Mouse (Mus musculus) neural tube, embryonic 14.5 days (tissue): ENCODE measurements around the gene Ccdc92b. TPM values are rescaled to one million over a fixed set of nuclear protein-coding genes. Genes with fewer than 3 reads are reported as not detected.

Source experiments
- ATAC-seq: fragments of 200-750 bp; cut with Nextera tagmentation; 2 replicates; pipeline ENCODE4 v1.8.0; 2017; ENCODE audit warnings: low read depth, mild to moderate bottlenecking, moderate TSS enrichment, moderate library complexity
- H3K27ac ChIP-seq: fragments of 300-500 bp; sonication (generic); 2 replicates; pipeline ENCODE4 v1.5.1; 2014; ENCODE audit warnings: low read depth, mild to moderate bottlenecking, control low read depth, low read length, moderate library complexity, mixed read lengths
- H3K27me3 ChIP-seq: fragments of 300-500 bp; sonication (generic); 2 replicates; pipeline ENCODE4 v1.6.1; 2014; ENCODE audit warnings: low read length; ENCODE audit not compliant: control insufficient read depth, insufficient read depth
- H3K36me3 ChIP-seq: fragments of 300-500 bp; sonication (generic); 2 replicates; pipeline ENCODE4 v1.6.1; 2014; ENCODE audit warnings: low read length, mixed read lengths; ENCODE audit not compliant: control insufficient read depth, insufficient read depth
- H3K4me1 ChIP-seq: fragments of 300-500 bp; sonication (generic); 2 replicates; pipeline ENCODE4 v1.6.1; 2014; ENCODE audit warnings: low read length; ENCODE audit not compliant: control insufficient read depth, insufficient read depth
- H3K4me2 ChIP-seq: fragments of 300-500 bp; sonication (generic); 2 replicates; pipeline ENCODE4 v1.6.1; 2014; ENCODE audit warnings: mild to moderate bottlenecking, low read depth, low read length, control low read depth
- H3K4me3 ChIP-seq: fragments of 300-500 bp; sonication (generic); 2 replicates; pipeline ENCODE4 v1.5.1; 2014; ENCODE audit warnings: low read depth, low read length, control low read depth, mixed read lengths
- H3K9ac ChIP-seq: fragments of 300-500 bp; sonication (generic); replicated peaks from 2 replicates; pipeline ENCODE4 v1.6.1; 2014; ENCODE audit warnings: low read depth, mild to moderate bottlenecking, control low read depth, low read length, mixed read lengths
- H3K9me3 ChIP-seq: fragments of 300-500 bp; sonication (generic); 2 replicates; pipeline ENCODE4 v1.6.1; 2016; ENCODE audit warnings: low read length; ENCODE audit not compliant: control insufficient read depth
- WGBS: fragments of 180-500 bp; shearing (Covaris S2); extraction: QIAGEN DNeasy Blood & Tissue Kit; methylation state at CpG from one replicate; pipeline ENCODE4 v1.1.7; 2014; 5-methylcytosine and 5-hydroxymethylcytosine counted together
- polyA plus RNA-seq: library from polyadenylated mRNA; unstranded; fragments of >200 nt; fragmentation: Nextera tagmentation; extraction: Ambion mirVana; gene quantifications from 2 replicates; pipeline ENCODE4 v1.2.1, GENCODE M21; 2014

Gene Ccdc92b
- polyA plus RNA-seq, 1 experiment from 2014 or later: 4.1 TPM

DNA sequence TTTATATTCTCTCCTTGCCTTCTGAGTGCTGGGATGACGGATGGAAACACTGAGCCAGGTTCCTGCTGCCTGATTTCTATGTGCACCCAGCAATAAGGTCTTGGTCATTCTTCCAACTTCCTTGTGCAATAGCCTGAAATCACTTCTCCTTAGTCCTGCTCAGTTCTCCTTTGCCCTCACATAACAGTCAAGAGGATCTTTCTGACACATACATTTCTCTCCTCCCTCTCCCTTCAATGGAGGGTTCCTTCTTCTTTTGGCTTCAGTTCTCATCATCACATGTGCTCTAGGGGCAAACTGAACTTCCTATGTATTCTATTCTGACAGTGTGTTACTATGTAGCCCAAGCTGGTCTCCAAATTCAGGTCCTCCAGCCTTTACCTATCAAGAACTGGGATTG, 28.6 kb downstream of the Ccdc92b start:
- Histone ChIP-seq H3K27me3 (no peaks in the 10 kb centered on the region), H3K27ac (no peak overlapping the region), H3K36me3 (no peaks in the 10 kb centered on the region), H3K4me3 (no peak overlapping the region), H3K4me1 (peaks cover 28% of the 10 kb centered on the region), H3K9me3 (no peaks in the 10 kb centered on the region), H3K9ac (no peak overlapping the region), H3K4me2 (no peak overlapping the region)
- no peak for ATAC-seq
- WGBS: 83% methylated on average over 1 of the region's 1 CpGs

DNA sequence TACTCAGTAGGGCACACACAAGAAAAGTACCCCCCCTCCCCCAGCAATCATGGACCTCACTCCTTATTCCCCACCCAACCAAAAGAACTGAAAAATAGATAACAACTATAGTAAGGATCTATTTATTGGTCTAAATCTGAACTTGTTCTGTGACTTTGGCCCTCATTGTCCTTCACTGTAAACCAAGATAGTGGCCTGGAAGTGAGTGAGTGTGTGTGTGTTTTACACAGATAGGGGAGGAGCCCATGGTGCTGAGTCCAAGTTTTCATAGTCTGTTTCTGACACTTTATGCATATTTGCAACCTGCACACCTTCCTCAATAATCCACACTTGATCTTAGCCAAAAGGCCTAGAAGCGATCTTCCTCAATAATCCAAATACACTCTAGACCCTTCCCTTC, 29.3 kb downstream of the Ccdc92b start:
- H3K9me3 ChIP-seq: no peaks in the 10 kb centered on the region
- 4% methylated on average over 1 of the region's 1 CpGs for WGBS
- no peaks in the 10 kb centered on the region for H3K36me3 ChIP-seq
- H3K27ac ChIP-seq: peak overlapping the region; percentile 40
- peaks cover 35% of the 10 kb centered on the region for H3K4me1 ChIP-seq
- peak overlapping the region; percentile 93 for H3K4me3 ChIP-seq
- peak; percentile 22; the same call in 1 of the 2 replicates for ATAC-seq
- peak overlapping the region; percentile 88 for H3K9ac ChIP-seq
- peak overlapping the region; percentile 92 for H3K4me2 ChIP-seq
- no peaks in the 10 kb centered on the region for H3K27me3 ChIP-seq

DNA sequence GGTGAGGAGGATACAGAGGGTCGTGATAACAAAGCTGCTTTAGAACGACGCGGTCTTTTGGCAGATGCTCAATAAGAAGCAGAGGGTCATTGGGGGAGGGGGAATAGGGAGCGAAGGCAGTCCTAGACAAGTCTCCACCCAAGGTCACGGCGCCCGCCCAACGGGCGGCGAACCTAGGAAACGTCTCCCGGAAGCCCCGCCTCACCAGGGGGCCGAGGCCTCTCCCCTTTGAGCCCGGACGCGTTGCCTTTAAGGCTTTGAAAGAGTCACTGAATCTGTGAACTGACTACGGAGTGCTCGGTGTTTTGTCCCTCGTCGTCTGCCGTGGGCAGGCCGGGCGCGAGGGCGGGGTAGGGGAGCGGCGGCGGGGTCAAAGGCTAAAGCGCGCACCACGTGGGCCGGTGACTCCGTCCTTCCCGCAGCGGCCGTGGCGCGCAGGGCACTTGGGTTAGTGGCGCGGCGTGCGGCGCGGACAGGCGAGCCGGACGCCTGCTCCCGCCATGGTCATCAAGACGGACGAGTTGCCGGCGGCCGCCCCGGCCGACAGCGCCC, 29.8 kb downstream of the Ccdc92b start, which contains the start of gene Cluh:
TSS of gene Cluh (plus strand) at position 401 of the 552 bp plus-strand sequence.
- WGBS: under 1% methylated on average over 50 of the region's 58 CpGs
- H3K4me1 ChIP-seq: peaks cover 36% of the 10 kb centered on the region
- ATAC-seq: peak; percentile 91

DNA sequence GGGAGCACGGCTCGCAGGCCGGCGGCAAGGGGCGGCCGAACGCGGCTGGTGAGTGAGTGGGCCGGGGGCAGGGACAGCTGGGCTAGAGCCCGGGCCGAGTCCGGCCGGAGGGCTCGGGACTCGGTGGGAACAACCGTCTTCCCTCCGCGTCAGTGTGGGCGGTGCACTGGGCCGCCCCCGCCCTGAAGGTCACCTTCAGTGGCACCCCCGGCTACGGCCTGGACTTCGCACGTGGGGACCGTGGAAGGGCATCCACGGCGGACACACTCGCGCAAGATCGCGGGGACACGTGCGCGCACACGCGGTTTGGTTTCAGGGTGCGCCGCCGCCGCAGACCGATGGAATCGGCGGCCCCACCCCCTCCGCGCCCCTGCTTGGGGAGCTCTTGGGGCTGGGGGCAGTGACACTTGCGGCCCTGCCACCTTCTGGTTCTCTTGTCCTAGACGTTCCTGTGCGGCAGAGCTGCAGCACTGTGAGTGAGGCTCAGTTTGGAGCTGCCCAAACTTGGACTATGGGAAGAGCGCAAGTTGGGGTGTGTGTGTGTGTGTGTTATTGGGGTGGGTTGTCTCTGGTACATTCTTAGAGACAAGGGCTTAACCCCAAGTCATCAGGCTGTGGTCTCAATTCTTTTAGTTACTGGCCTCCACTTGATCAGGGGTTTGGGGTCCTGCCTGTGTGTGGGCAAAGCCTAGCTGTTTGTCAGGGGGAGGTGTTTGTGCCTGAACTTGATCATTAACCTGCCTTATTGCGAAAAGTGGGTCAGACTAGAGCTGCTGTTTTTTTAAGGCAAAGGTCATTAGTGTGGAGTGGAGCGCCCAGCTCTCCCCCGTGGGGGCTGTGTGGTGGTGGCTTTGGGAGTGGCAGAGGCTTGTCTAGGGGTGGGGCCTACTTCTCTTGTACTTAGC, 30.5 kb downstream of the Ccdc92b start:
- Histone ChIP-seq H3K4me1 (peaks cover 36% of the 10 kb centered on the region), H3K4me2 (peak overlapping the region; percentile 92), H3K9ac (peak overlapping the region; percentile 88), H3K27me3 (no peaks in the 10 kb centered on the region), H3K9me3 (no peaks in the 10 kb centered on the region), H3K4me3 (peak overlapping the region; percentile 93), H3K36me3 (no peaks in the 10 kb centered on the region), H3K27ac (0 out of 2 replicates have a peak overlapping the region, but pooled peaks have one; percentile 40)
- ATAC-seq: peak; percentile 18; the same call in 1 of the 2 replicates
- 1% methylated on average over 51 of the region's 53 CpGs for WGBS

More for the DNA sequence above, 29.8 kb downstream of the Ccdc92b start, which contains the start of gene Cluh:
- H3K4me3 ChIP-seq: peak within 1 kb of the TSS; percentile 93
- peak within 1 kb of the TSS; percentile 92 for H3K4me2 ChIP-seq
- H3K27ac ChIP-seq: peak within 1 kb of the TSS; percentile 40
- no peaks in the 10 kb centered on the region for H3K9me3 ChIP-seq
- peak within 1 kb of the TSS; percentile 88 for H3K9ac ChIP-seq
- no peaks in the 10 kb centered on the region for H3K27me3 ChIP-seq
- H3K36me3 ChIP-seq: no peaks in the 10 kb centered on the region

DNA sequence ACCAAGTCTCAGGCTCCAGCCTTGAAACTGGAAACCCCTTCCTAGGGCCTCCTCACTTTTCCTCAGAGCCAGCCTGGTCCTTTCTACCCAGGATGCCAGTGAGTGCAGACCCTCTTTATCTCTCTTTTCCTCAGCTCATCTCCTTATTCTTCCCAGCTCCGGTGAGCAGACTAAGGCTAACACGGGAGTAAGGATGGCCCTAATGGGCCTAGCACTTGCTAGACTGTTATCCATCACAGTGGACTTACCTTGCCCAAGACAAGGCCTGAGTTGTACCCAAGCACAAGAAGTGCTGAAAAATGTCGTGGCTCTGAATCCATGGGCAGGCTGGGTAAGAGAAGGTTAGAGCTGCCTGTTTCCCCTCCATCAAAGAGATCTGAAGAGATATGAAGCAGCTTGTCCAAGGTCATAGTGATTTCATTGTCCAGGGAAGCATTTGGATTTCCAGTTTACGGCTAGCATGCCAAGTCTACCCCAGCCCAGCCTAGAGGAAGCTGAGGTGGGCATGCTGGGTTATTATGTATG, 31.2 kb downstream of the Ccdc92b start:
- 65% methylated on average over 4 of the region's 4 CpGs for WGBS
- peaks cover 36% of the 10 kb centered on the region for H3K4me1 ChIP-seq
- peak overlapping the region; percentile 88 for H3K9ac ChIP-seq
- peak overlapping the region; percentile 92 for H3K4me2 ChIP-seq
- H3K27me3 ChIP-seq: no peaks in the 10 kb centered on the region
- H3K27ac ChIP-seq: no peak overlapping the region
- no peaks in the 10 kb centered on the region for H3K9me3 ChIP-seq
- ATAC-seq: no peak
- peak overlapping the region; percentile 93 for H3K4me3 ChIP-seq
- no peaks in the 10 kb centered on the region for H3K36me3 ChIP-seq

DNA sequence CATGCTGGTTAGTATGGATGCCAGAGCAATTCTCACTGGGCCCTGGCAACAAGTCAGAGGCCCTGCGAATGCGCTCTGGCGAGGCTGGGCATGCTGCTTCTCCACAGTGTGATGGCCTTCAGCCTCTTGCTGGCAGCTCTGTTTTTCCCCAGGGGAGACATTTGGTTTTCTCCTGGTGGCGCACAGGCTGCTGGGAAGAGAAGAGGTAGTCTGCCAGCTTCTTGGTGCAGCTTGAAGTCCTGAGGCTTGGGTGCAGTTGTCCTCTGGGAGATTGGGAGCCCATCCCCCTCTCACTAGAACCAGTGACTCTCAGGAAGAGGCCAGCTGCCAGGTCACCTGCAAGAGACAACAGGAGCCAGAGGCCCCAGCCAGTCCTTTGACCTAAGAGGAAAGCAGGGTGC, 33.4 kb downstream of the Ccdc92b start:
- Histone ChIP-seq H3K4me2 (no peak overlapping the region), H3K4me3 (no peak overlapping the region), H3K36me3 (peaks cover 9% of the 10 kb centered on the region), H3K27me3 (no peaks in the 10 kb centered on the region), H3K4me1 (peaks cover 36% of the 10 kb centered on the region), H3K9ac (no peak overlapping the region), H3K27ac (peak overlapping the region; percentile 40), H3K9me3 (no peaks in the 10 kb centered on the region)
- WGBS: 35% methylated on average over 4 of the region's 4 CpGs
- no peak for ATAC-seq

DNA sequence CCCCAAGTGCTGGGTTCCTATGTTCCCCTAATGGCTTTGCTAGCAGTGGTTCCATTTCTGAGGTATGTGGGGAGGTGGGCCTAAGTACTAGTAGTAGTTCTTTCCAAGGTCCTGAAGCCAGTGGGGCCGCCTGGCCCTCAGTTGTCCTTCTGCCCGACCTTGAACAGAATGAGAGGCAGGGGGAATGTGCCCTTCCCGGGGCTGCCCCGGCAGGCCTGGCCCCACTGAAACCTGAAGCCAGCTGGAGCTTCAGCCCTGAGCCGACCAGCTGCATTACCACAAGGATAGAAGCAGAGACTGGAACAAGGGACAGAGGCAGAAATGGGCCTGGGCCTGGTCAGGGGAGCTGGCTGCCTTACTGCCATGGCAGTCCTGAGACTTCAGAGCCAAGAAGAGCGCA, 34.0 kb downstream of the Ccdc92b start:
- Histone ChIP-seq H3K9me3 (no peaks in the 10 kb centered on the region), H3K4me1 (peaks cover 36% of the 10 kb centered on the region), H3K27ac (peak overlapping the region; percentile 40), H3K4me3 (no peak overlapping the region), H3K9ac (no peak overlapping the region), H3K4me2 (no peak overlapping the region), H3K36me3 (peaks cover 12% of the 10 kb centered on the region), H3K27me3 (no peaks in the 10 kb centered on the region)
- 71% methylated on average over 6 of the region's 6 CpGs for WGBS
- no peak for ATAC-seq

DNA sequence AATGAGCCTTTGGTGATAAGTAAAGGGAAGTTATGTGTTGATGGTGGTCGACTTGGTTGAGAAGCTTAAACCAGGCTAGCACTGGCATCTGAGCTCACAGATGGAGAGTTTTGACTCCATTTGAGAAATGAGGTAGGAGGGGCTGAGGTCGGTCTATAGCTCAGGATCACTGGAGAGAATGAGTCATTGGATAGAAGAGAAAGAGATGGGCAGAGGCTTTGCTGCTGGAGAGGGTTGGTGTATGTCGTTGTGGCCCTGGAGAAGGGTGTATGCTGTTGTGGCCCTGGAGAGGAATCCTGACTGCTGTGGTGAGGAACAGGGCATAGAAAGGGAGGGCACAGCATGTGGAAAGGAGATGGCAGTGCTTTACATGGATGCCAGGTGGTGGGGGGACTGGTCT, 36.5 kb downstream of the Ccdc92b start:
- no peaks in the 10 kb centered on the region for H3K27me3 ChIP-seq
- no peak overlapping the region for H3K4me2 ChIP-seq
- peaks cover 31% of the 10 kb centered on the region for H3K36me3 ChIP-seq
- H3K9ac ChIP-seq: no peak overlapping the region
- no peak overlapping the region for H3K4me3 ChIP-seq
- H3K27ac ChIP-seq: no peak overlapping the region
- peaks cover 25% of the 10 kb centered on the region for H3K4me1 ChIP-seq
- WGBS: 87% methylated on average over 3 of the region's 3 CpGs
- no peaks in the 10 kb centered on the region for H3K9me3 ChIP-seq
- ATAC-seq: no peak

DNA sequence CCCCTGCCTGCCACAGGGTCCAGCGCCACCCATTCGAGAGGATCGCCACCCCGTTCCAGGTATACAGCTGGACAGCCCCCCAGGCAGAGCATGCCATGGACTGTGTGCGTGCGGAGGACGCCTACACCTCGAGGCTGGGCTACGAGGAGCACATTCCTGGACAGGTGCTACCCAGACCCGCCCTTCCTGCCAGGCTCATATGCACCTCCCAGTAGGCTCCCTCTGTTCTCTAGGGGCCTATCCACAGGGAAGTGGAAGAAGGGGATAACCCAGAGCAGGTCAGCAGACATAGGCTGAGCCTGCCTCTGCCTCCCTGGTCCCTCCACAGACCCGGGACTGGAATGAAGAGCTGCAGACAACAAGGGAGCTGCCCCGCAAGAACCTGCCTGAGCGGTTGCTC, 40.9 kb downstream of the Ccdc92b start:
- WGBS: 97% methylated on average over 13 of the region's 13 CpGs
- no peaks in the 10 kb centered on the region for H3K27me3 ChIP-seq
- H3K9ac ChIP-seq: no peak overlapping the region
- ATAC-seq: no peak
- H3K4me3 ChIP-seq: no peak overlapping the region
- H3K27ac ChIP-seq: no peak overlapping the region
- H3K4me2 ChIP-seq: no peak overlapping the region
- peaks cover 71% of the 10 kb centered on the region for H3K36me3 ChIP-seq
- H3K4me1 ChIP-seq: no peaks in the 10 kb centered on the region
- no peaks in the 10 kb centered on the region for H3K9me3 ChIP-seq
